8 mouse cellular contexts compared by ENCODE assay signal in genomic region chrX:134058987-134059712, GRCm38 (mm10). TPM values are rescaled to one million over a fixed set of nuclear protein-coding genes. Genes with fewer than 3 reads are reported as not detected.
DNase-seq lines count a peak whose midpoint lies in the region; ATAC-seq and TF ChIP-seq lines count a peak whose summit lies in the region.

Gene Cstf2, plus strand, starts transcription at chrX:134059187.

- H3K9me3 ChIP-seq in hindbrain, embryonic 10.5 days = no peaks in the 10 kb centered on the region
- no peaks in the 10 kb centered on the region for H3K9me3 ChIP-seq in lung, postnatal 0 days (ENCODE audit: low read length)

- peak within 1 kb of the TSS; percentile 58 for H3K4me2 ChIP-seq in lung, postnatal 0 days (replicated peaks; ENCODE audit: low read depth, low read length)

- WGBS in hindbrain, embryonic 10.5 days = 33% methylated on average over 77 of the region's 77 CpGs
- 17% methylated on average over 52 of the region's 77 CpGs for WGBS in lung, postnatal 0 days

- H3K27me3 ChIP-seq in hindbrain, embryonic 10.5 days (ENCODE audit: insufficient read depth, poor library complexity, severe bottlenecking) = peaks cover 6% of the 10 kb centered on the region
- no peaks in the 10 kb centered on the region for H3K27me3 ChIP-seq in lung, postnatal 0 days (replicated peaks; ENCODE audit: insufficient read depth, low read length)

- H3K9ac ChIP-seq in lung, postnatal 0 days (replicated peaks; ENCODE audit: low read depth) = peak within 1 kb of the TSS; percentile 46; the same call in 1 of the 2 replicates

- H3K4me3 ChIP-seq in hindbrain, embryonic 10.5 days = peak within 1 kb of the TSS; percentile 65
- peak within 1 kb of the TSS; percentile 57 for H3K4me3 ChIP-seq in lung, postnatal 0 days (ENCODE audit: low read depth, low read length)

- H3K4me1 ChIP-seq in hindbrain, embryonic 10.5 days (replicated peaks) = 0 out of 2 replicates have a peak, but pooled peaks cover 4% of the 10 kb centered on the region
- no peaks in the 10 kb centered on the region for H3K4me1 ChIP-seq in lung, postnatal 0 days (ENCODE audit: insufficient read depth, low read depth, low read length)

- no peak; the same call in 1 of the 2 replicates for TF ChIP-seq CTCF in lung, postnatal 0 days (IDR thresholded peaks at IDR 0.05)

- peaks cover 28% of the 10 kb centered on the region for H3K36me3 ChIP-seq in hindbrain, embryonic 10.5 days
- no peaks in the 10 kb centered on the region for H3K36me3 ChIP-seq in lung, postnatal 0 days (ENCODE audit: insufficient read depth, low read length)

- no peak for TF ChIP-seq EP300 in lung, postnatal 0 days (IDR thresholded peaks at IDR 0.05)

- peak; percentile 92 for ATAC-seq in frontal cortex, adult (ENCODE audit: low TSS enrichment)
- peak; percentile 99 for ATAC-seq in lung, postnatal 0 days

- DNase-seq in MEL-GATA-1-ER (ENCODE audit: extremely low read depth, low read depth) = peak; percentile 92
- peak; percentile 95 for DNase-seq in cerebellum, adult 8-10 months
- DNase-seq in hindbrain, embryonic 10.5 days (ENCODE audit: low spot score) = peak; percentile 90
- peak; percentile 95 for DNase-seq in layer of hippocampus, adult 9-11 months
- DNase-seq in lung, postnatal 0 days (ENCODE audit: low spot score) = peak; percentile 94
- DNase-seq in ovary, postnatal 14 days (ENCODE audit: low spot score) = peak; percentile 91
- DNase-seq in thymus, postnatal 14 days = peak; percentile 96

- peak within 1 kb of the TSS; percentile 91 for H3K27ac ChIP-seq in hindbrain, embryonic 10.5 days
- H3K27ac ChIP-seq in lung, postnatal 0 days (ENCODE audit: low read length) = peak within 1 kb of the TSS; percentile 83

RNA-seq across cellular contexts. Expression of gene Cstf2, which starts in this region (rescaled TPM):
- polyA plus RNA-seq in hindbrain, embryonic 10.5 days (2016; fragmentation: Nextera tagmentation; extraction: Ambion mirVana) = 53.4 and 60.0 TPM in 2 replicates
- polyA plus RNA-seq in lung, postnatal 0 days (2015; fragmentation: Nextera tagmentation; extraction: Ambion mirVana) = 13.8 and 14.3 TPM in 2 replicates

Comparison
In these comparisons a context has a peak if more than half of its experiments do, and no peak if none do; other contexts are left out.
1. Peak in every context shown above with its lines: DNase-seq, ATAC-seq, H3K4me3 ChIP-seq and H3K27ac ChIP-seq.